Mouse (Mus musculus): Measurements from ENCODE around the gene Gtf2b. TPM values are rescaled to one million over a fixed set of nuclear protein-coding genes. Genes with fewer than 3 reads are reported as not detected.

Gtf2b gene
- total RNA-seq, 2 experiments from 2014 or later: 45.1 to 46.0 TPM

DNA sequence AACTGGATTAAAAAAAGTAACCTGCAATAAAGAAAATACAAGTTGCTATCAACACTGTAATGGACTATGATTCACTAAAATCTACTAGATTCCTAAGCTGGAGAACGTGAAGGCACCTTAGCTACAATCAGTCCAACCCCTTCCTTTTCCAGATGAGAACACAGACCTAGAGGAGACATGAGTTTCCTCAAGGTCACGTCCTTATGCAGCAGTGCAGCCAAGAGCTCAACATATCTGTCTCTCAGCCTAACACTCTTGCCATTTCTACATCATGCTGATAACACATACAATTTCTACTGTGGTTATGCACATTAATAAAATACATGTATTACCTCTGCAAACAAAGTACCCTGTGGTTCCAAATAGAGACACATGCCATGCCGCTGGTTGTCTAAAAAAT lies 46.7 kb downstream of the Gtf2b start:
- no peak for DNase-seq (ENCODE audit: low spot score in 2 of 2)

DNA sequence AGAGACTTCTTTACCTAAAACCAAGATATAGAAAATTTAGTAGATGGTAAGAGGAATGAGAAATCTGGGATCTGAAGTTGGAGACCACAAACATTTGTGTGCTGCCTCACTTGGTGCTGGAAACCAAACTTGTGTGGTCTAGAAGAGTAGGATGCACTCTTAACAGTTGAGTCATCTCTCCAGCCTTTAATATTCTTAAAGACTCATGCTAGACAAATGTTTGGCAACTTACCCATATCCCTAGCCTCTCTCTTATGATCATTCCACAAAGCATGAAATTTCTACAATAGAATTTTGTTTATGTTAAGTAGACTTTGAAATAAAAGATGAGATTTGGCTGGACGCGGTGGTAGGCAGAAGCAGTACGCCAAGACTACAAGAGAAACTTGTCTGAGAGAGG lies 52.7 kb downstream of the Gtf2b start:
- no peak for DNase-seq (ENCODE audit: low spot score in 2 of 2)

DNA sequence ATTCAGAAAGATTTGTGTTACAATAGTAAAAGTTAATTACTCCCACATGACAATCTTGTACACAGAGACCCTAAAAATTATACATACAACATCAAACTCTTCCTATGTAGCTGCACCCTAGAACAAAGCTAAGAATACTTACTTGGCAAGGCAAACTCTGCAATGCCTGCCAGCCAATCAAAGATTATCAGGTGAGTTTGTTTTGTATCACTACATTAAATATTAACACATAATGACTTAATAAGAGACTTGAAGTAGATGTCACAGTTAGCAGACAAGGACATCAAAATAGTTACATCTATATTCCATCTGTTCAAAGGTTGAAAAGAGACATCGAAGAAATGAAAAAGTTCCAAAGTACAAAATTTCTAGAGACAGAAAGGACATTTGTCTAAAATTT lies 58.8 kb downstream of the Gtf2b start:
- DNase-seq (ENCODE audit: low spot score in 2 of 2): no peak

DNA sequence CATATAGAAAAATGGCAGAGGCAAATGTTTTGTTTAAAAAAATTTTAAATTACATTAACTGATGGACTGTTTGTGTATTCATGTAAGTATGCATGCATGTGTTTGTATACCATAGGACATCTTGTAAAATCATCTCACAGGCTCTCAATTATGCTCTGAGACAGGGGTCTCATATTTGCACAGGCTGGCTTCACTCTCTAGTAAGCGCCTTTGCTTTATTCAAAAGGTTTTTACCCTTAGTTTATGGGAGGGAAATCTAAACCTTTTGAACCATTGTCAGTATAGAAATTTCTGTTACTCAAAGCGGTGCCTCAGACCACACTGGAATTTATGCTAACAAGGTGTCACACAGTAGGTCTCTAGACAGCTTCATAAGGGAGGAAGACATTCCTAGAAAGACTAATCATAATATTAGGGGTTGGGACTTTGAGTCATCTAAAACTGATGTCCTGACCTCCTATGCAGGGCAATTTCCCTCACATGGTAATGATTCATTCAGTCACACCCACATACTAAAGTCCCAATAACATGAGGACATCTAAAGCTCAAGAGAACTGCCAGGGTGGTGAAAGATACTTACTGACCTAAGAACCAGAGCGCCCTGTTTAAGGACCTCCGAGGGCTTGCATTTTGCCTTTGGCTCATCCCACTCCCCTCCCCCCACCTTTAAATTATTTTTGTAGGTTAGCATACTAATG lies 61.8 kb downstream of the Gtf2b start:
- DNase-seq (ENCODE audit: low spot score in 2 of 2): no peak

DNA sequence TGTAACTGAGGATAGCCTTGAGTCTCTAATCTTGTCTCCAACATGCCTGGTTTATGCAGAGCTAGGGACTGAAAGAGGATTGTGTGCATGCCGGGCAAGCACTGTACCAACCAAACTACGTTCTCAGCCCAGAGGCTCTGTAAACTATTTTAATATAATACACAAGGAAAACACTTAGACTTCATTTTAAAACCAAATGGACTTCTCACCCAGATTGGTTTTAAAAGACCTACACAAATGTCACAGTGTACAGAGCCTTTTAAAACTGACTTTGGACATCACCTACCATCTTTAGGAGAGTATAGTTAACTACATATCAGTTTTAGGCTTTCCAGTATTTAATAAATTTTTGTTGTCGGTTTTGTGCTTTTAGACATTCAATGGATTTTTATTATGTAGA lies 68.1 kb downstream of the Gtf2b start:
- no peak for DNase-seq (ENCODE audit: low spot score in 2 of 2)

Other genes starting within 250 kb of the Gtf2b start
- 1 to 10 TPM; 2.0 to 2.3 TPM for gene Gbp7, start 234.7 kb upstream of the Gtf2b start, total RNA-seq (2021)
- 1 to 10 TPM; 3.0 to 5.8 TPM for gene Gbp3, start 205.0 kb upstream of the Gtf2b start, total RNA-seq (2021)
- not detected for gene Gbp2b, start 170.2 kb upstream of the Gtf2b start, total RNA-seq (2021)
- gene Gbp2, start 144.4 kb upstream of the Gtf2b start, total RNA-seq (2021): 1 to 10 TPM; 1.6 to 2.0 TPM
- 1 to 10 TPM; 5.7 to 6.1 TPM for gene Kyat3, start 64.0 kb upstream of the Gtf2b start, total RNA-seq (2021)
- 10 to 100 TPM; 28.4 to 29.4 TPM for gene Pkn2, start 117.0 kb downstream of the Gtf2b start, total RNA-seq (2021)

Data from layer of hippocampus, adult 18-20 months (tissue).